Mouse (Mus musculus) right cerebral cortex, postnatal 4 days (tissue): ENCODE measurements around the gene Rpl26.

Experiments used
- DNase-seq: peaks from one replicate; pipeline ENCODE4 v3.0.0-alpha.2; 2022

Gene Rpl26

GRCm38 (mm10) chr11:68901351-68902046 is at the start of gene Rpl26:
Gene Rpl26, plus strand, starts transcription at chr11:68901583.
- DNase-seq: peak; percentile 98

- no peak for DNase-seq
Measured at GRCm38 (mm10) chr11:68851644-68852485, 49.5 kb upstream of the Rpl26 start.

- DNase-seq: no peak
Measured at GRCm38 (mm10) chr11:68852486-68852901, 48.9 kb upstream of the Rpl26 start.

- DNase-seq: peak; percentile 99
Measured at GRCm38 (mm10) chr11:68852932-68853409, 48.4 kb upstream of the Rpl26 start.

- no peak for DNase-seq
Measured at GRCm38 (mm10) chr11:68853611-68854401, 47.6 kb upstream of the Rpl26 start.

GRCm38 (mm10) chr11:68854621-68855020 is 46.8 kb upstream of the Rpl26 start:
- no peak for DNase-seq

GRCm38 (mm10) chr11:68857329-68857728 is 44.1 kb upstream of the Rpl26 start:
- no peak for DNase-seq

- DNase-seq: no peak
Measured at GRCm38 (mm10) chr11:68859943-68860593, 41.3 kb upstream of the Rpl26 start.

- no peak for DNase-seq
Measured at GRCm38 (mm10) chr11:68862260-68862659, 39.1 kb upstream of the Rpl26 start.

GRCm38 (mm10) chr11:68863631-68864091 is 37.7 kb upstream of the Rpl26 start:
- no peak for DNase-seq

- DNase-seq: no peak
Measured at GRCm38 (mm10) chr11:68864544-68865189, 36.7 kb upstream of the Rpl26 start.

GRCm38 (mm10) chr11:68871277-68871676 is 30.1 kb upstream of the Rpl26 start:
- DNase-seq: no peak

GRCm38 (mm10) chr11:68871748-68872147 is 29.6 kb upstream of the Rpl26 start, which contains the start of gene Ndel1:
Gene Ndel1, minus strand, starts transcription at chr11:68871858.
- DNase-seq: no peak

GRCm38 (mm10) chr11:68874841-68875240 is 26.5 kb upstream of the Rpl26 start:
- DNase-seq: peak; percentile 61

- DNase-seq: no peak
Measured at GRCm38 (mm10) chr11:68878811-68879210, 22.6 kb upstream of the Rpl26 start.

GRCm38 (mm10) chr11:68882107-68882506 is 19.3 kb upstream of the Rpl26 start:
- no peak for DNase-seq

- DNase-seq: no peak
Measured at GRCm38 (mm10) chr11:68883843-68884242, 17.5 kb upstream of the Rpl26 start.

GRCm38 (mm10) chr11:68884368-68884767 is 17.0 kb upstream of the Rpl26 start:
- no peak for DNase-seq

- DNase-seq: no peak
Measured at GRCm38 (mm10) chr11:68886091-68886490, 15.3 kb upstream of the Rpl26 start.

- DNase-seq: no peak
Measured at GRCm38 (mm10) chr11:68888253-68888652, 13.1 kb upstream of the Rpl26 start, which contains the start of gene Rnf222. Gene Rnf222, plus strand, starts transcription at chr11:68888553.

- DNase-seq: no peak
Measured at GRCm38 (mm10) chr11:68888653-68889052, 12.7 kb upstream of the Rpl26 start.

- no peak for DNase-seq
Measured at GRCm38 (mm10) chr11:68890625-68891024, 10.8 kb upstream of the Rpl26 start.
